Mouse (Mus musculus): ENCODE data around the gene Cmtr1. TPM values are rescaled to one million over a fixed set of nuclear protein-coding genes. Genes with fewer than 3 reads are reported as not detected.

Gene Cmtr1
- total RNA-seq, 2 experiments from 2014 or later: 39.4 to 43.5 TPM

DNA sequence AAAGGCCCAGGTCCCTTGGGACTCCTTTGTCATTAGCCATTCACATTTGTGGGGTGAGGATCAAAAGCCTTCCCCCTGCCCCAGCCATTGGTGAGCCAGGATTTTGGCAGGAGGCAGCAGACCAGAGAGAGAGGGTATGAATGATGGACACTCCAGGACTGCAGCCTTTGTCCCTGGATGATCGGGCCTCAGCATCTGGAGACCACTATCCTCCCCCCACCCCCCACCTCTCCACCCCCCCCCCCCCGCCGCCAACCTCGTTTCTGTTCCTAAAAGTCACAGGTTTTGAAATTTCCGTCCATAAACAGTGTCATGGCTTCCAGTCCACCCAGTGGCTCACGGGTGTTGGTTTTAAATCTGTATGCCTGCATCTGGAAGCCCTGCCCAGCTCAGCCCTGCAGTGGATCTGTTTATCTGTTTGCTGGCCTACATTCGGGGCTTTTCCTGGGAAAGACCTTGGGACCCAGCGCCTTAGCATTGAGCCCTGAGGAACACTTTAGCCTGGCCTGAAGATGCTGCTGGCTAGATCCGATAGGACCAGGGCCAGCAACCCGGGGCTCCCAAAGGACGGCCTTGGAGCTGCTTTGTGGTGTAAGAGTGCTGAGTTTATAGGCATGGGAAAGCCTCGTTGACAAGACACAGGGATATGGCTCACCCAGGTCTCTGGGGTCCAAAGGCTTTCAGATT, 71.0 kb downstream of the Cmtr1 start:
- DNase-seq (ENCODE audit: low spot score): no peak

DNA sequence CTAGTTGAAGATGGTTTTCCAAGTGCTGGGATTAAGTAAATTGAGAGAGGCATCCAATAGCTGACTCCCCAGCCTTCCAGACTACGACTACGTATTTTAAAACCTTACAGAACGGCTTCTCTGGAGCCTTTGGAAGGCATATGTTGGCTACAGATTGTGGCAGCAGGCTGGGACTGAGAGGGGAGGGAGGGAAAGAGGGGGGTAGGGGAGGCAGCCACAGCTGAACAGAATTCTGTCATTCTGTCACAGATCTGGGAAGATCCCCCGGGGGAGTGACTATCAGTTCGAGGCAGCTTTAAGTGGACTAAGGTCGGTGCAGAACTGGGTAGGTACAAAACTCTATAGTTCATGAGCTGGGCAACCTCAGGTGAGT, 71.5 kb downstream of the Cmtr1 start:
- DNase-seq (ENCODE audit: low spot score): no peak

DNA sequence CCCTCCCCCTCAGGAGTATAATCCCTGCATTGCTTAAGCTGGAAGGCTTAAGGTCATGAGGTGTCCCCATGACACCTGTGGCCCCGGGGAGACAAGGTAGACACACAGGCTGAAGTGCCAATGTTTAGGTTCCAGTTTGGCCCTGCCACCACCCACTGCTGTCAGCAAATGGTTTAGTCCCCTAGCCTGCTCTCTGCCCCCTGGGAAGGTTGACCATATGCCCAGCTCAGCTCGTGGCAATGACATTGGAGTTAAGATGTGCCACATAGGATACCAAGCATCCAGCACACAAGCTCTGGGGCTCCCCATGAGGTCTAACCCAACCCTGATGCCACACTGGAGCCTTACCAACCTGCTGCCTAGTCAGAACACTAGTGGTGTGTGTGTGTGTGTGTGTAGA, 72.1 kb downstream of the Cmtr1 start:
- DNase-seq (ENCODE audit: low spot score): no peak

DNA sequence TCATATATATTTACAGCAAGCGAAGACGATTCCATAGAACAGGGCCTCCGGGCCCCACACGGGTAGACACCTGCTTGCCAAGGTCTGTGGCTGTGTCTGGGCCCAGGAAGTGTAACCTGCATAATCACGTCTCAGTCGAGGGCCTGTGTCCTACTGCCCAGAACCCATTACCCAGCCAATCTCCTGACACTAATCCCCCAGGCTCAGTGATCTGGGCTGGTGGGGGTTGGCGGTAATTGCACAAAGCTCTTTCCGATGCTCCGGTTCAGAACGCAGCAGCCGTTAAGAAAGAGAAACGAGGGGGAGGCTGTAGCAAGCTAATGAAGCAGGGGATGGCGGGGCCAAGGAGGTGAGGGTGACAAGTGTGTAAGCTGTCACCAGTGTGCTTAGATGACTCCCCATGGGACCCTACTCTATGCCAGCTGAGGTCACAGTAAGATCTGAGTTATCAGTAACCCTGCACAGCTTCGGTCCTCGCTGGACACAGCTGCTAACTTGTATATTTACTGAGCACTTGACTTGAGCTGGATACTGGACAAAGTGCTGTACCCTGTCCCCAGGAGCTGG, 76.1 kb downstream of the Cmtr1 start:
- DNase-seq (ENCODE audit: low spot score): no peak

DNA sequence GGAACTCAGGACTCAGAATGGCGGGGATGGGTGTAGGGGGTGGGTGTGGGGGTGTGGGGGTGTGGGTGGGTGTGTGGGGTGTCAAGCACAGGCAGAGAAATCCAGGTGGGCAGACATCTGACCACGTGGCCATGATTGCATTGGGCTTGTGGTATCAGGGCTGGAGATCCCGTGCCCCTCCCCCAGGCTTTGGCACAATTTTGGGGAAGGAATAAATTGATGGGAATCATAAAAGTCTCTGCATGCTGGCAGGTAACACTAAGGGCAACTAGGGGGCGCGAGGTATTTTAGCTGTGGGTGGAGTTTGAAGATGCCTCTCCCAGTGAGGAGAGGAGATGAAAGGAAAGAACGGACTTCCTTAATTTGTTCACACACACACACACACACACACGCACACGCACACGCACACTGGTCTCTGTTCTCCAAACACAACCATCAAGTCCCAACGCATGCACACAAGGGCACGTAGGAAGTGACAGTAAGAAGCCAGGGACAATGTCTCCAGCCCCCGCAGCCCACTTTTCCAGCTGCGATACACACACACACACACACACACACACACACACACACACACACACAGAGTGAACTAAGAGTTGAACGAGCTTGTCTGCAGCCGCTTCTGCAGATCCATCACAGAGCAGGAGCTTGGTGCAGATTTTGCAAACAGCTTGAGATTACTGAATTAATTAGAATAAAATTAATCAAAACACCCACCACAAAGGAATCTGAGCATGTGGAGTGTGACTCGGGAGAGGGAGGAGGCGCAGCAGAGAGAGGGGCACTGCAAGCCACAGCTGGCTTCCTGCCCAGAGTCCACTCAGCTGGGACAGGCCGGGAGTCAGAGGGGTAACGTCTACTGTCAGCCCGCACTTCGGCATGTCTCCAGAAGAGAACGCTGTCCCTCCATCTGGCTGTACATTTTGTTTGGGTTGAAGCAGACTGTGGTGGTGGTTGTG, 77.7 kb downstream of the Cmtr1 start:
- DNase-seq (ENCODE audit: low spot score): no peak

DNA sequence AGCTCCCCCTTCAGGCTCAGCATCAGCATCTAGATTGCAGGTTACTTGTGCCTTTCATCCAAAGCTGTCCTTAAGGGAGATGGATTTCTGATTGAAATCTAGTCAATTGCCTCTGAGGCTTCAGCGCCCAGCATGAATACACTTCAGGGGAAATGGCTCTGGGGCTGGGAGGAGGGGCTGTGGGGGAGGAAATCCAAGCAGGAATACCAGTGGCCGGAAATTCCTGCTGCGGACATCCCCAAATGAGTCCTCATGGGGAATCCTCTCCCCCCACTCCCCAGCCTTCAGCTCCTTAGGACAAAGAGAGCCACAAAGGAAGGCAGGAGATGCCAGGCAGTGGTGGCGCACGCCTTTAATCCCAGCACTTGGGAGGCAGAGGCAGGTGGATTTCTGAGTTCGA, 87.1 kb downstream of the Cmtr1 start:
- DNase-seq (ENCODE audit: low spot score): no peak

DNA sequence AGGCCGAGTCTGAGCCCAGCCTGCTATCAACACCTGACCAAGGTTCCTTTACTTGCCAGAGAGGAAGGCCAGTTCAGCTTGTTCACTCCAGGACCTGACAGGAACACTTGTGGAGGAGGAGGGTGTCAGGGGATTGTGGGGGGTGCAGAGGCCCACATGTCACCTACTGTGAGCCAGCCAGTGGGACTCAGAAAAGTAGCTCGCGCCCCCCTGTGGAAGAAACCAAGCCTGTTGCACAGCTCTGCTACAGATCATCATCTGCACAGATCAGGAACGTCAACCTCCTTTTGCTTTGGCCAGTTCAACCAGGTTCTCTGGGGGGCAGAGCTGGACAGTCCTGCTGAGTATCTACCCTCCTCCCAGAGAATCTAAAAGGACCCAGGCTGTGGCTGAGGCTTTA, 94.1 kb downstream of the Cmtr1 start:
- no peak for DNase-seq (ENCODE audit: low spot score)

Other genes starting within 250 kb of the Cmtr1 start
- gene Pim1, start 169.8 kb upstream of the Cmtr1 start, total RNA-seq (2021): 10 to 100 TPM; 18.8 to 25.4 TPM
- gene Gm17657, start 111.0 kb upstream of the Cmtr1 start, total RNA-seq (2021): not detected
- 10 to 100 TPM in 1 of 2 experiments, 1 to 10 TPM in 1; 9.2 to 10.7 TPM for gene Tbc1d22b, start 110.8 kb upstream of the Cmtr1 start, total RNA-seq (2021)
- not detected for gene Tmem217, start 108.2 kb upstream of the Cmtr1 start, total RNA-seq (2021)
- gene Rnf8, start 45.8 kb upstream of the Cmtr1 start, total RNA-seq (2021): 10 to 100 TPM; 17.4 to 20.1 TPM
- gene Gm28043, start 45.7 kb upstream of the Cmtr1 start, total RNA-seq (2021): under 1 TPM; 0.66 to 0.71 TPM
- 1 to 10 TPM; 5.9 to 6.3 TPM for gene Ccdc167, start 56.4 kb downstream of the Cmtr1 start, total RNA-seq (2021)

All from gastrocnemius, adult 18-20 months (tissue).